Mouse (Mus musculus) bone marrow macrophage, adult 2 months (primary cell): ENCODE results near the gene Samd5.

Source experiments
- CTCF ChIP-seq: IDR thresholded peaks from 2 replicates; pipeline ENCODE4 v1.5.1; 2012; ENCODE audit warnings: low read depth, mild to moderate bottlenecking, low read length, moderate library complexity
- POLR2A ChIP-seq: IDR thresholded peaks from 2 replicates; pipeline ENCODE4 v1.6.1; 2012; ENCODE audit warnings: mild to moderate bottlenecking, low read depth, low read length, borderline replicate concordance

DNA sequence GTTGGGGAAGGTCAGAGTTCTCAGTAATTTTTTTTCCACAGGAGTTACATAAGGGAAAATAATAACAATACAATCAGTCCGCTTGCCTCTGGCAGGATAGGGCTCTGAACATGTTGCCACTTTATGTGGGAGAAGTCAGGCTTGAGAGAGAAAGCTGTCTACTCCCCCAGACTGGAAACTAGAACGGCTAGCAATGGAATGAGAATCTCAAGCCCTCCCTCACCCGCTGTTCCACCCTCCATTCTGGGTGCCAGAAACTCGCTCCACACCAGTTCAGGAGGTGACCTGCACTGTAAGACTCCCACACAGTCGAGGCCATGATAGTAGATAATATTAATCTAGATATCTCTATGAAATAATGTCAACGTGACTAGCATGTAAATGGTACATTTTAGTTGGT lies 27.3 kb downstream of the Samd5 start:
- no peak for TF ChIP-seq POLR2A
- TF ChIP-seq CTCF = no peak
